Mouse (Mus musculus): ENCODE results near the gene Alk.
A peak's percentile ranks its signal among the peaks of the same experiment; 100 is the strongest.

The Alk gene

GRCm38 (mm10) chr17:71875492-71875891 is 728.9 kb downstream of the Alk start:
- DNase-seq (ENCODE audit: inconsistent ontology term) = no peak

DNA sequence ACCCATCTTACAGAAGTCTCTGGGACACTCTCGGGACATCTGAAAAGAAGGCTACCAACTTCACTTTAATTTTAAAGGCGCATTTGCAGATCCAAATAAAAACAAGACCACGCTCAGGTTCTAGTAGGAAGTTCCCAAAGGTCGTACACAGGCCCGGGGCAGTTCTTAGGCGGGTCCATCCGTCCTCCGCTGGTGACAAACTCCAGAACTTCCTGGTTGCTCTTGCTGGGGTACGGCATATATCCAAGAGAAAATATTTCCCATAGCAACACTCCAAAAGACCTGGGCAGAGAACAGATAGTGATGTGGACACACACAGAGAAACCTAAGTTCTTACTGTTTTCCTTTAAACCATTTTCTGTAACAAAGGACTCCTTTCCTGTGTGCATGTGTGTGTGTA is 729.6 kb downstream of the Alk start:
- no peak for DNase-seq (ENCODE audit: inconsistent ontology term)

- DNase-seq (ENCODE audit: inconsistent ontology term) = peak; percentile 43
These were observed 730.4 kb downstream of the Alk start for GRCm38 (mm10) chr17:71874077-71874476.

- no peak for DNase-seq (ENCODE audit: inconsistent ontology term)
These were observed 731.5 kb downstream of the Alk start for GRCm38 (mm10) chr17:71872976-71873375.

DNA sequence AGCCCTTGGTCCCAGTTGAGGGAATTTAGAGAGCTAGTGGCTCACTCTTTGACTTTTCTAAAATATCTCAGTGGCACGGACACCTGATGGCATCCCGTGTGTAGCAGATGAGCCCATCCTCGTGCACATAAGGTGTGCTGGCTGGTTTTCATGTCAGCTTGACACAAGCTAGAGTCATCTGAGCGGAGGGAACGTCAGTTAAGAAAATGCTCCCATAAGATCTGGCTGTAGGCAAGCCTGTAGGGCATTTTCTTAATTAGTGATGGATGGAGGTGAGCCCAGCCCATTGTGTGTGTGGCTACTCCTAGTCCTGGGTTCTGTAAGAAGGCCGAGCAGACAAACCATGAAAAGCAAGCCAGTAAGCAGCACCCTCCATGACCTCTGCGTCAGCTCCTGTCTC is 732.4 kb downstream of the Alk start:
- no peak for DNase-seq (ENCODE audit: inconsistent ontology term)

DNA sequence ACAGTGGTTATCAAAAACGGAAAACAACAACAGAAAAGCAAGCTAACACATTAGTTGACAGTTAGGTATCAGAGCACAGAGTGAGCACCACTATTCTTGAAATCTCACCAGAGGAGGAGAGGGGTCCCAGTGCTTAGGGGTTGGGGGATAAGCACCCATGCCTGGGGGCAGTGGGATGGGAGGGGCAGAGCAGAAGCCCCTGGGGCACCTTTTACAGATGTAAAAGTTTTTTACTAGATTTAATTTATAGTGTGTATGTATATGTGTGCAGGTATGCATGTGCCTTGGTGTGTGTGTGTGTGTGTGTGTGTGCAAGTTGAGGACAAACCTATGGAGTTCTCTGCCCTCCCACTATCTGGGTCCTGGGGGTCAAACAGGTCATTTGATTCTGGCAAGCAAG is 733.8 kb downstream of the Alk start:
- no peak for DNase-seq (ENCODE audit: inconsistent ontology term)

DNA sequence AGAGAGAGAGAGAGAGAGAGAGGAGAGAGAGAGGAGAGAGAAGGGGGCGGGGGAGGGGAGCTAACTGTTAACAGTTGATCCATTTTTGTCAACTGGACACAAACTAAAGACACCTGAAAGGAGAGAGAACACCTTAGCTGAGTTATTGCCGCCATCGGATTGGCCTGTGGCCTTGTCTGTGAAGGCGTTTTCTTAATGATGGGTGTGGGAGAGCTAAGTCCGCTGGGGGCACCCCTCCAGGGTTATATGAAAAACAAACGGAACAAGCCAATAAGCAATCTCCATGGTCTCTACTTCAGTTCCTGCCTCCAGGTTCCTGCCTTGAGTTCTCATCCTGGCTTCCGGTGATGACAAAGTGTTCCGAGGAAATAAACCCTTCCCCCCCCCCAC is 734.2 kb downstream of the Alk start:
- no peak for DNase-seq (ENCODE audit: inconsistent ontology term)

- DNase-seq (ENCODE audit: inconsistent ontology term) = peak; percentile 56
These were observed 734.8 kb downstream of the Alk start for GRCm38 (mm10) chr17:71869372-71870231.

DNA sequence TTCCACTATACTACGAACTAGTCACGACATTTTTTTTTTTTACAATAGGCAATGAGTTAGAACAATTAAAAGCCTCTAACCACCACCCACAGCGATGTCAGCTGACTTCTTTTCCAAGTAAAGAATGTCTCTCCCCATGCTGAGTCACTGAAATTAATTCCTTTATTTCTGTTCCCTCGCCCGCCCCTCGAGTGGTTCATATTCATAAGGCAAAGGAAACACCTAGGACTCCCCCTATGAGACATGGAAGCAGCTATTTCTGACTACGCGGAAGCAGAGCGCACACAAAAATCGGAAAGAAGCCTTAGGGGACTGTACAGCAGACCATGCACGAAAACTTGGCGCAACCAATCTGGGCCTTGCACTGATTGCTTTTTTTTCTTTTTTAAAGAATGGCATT is 735.6 kb downstream of the Alk start:
- DNase-seq (ENCODE audit: inconsistent ontology term) = peak; percentile 59

GRCm38 (mm10) chr17:71867892-71868291 is 736.5 kb downstream of the Alk start:
- DNase-seq (ENCODE audit: inconsistent ontology term) = no peak

- no peak for DNase-seq (ENCODE audit: inconsistent ontology term)
These were observed 739.0 kb downstream of the Alk start for GRCm38 (mm10) chr17:71865437-71865836.

DNA sequence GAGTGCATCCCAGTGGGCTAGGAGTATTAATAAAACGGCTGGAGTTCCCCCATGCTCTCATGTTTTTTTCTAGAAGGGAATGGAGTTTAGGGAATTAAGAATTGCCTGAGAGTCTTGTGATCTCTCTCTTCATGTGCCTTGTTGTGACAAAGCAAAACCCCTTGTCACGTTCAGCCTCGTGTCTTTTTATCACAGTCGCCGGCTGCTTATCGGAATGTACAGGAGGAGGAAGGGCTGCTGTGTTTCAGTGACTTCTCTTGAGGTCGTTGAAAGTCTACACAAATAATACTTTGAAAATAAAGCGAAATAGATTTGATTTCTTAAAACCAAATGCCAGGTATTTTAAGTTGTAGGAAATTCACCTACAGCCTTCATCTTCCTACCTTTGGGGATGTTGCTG is 740.4 kb downstream of the Alk start:
- DNase-seq (ENCODE audit: inconsistent ontology term) = no peak

DNA sequence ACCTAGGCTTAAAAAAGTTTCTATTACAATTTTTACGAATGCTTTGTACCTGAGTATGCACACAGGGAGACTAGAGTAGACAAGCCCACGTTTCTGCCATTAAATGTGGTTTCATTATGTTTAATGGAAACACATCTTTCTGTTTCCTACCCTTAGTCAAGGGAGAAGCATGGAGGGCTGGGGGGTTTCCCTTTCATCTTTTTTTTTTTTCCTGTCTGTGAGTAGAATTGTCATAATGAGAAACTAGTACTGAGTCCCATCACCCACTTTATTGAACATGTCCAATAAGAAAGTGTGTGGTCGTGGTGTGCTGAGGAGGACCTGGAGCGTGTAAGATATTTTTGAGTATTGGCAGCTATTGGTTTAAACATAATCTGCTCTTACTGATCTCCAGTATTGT is 741.5 kb downstream of the Alk start:
- DNase-seq (ENCODE audit: inconsistent ontology term) = no peak

GRCm38 (mm10) chr17:71862184-71862583 is 742.2 kb downstream of the Alk start:
- no peak for DNase-seq (ENCODE audit: inconsistent ontology term)

- DNase-seq (ENCODE audit: inconsistent ontology term) = no peak
These were observed 772.5 kb downstream of the Alk start for GRCm38 (mm10) chr17:71831960-71832359.

GRCm38 (mm10) chr17:71828647-71829414 is 775.6 kb downstream of the Alk start:
- no peak for DNase-seq (ENCODE audit: inconsistent ontology term)

- no peak for DNase-seq (ENCODE audit: inconsistent ontology term)
These were observed 776.8 kb downstream of the Alk start for GRCm38 (mm10) chr17:71827627-71828026.

DNA sequence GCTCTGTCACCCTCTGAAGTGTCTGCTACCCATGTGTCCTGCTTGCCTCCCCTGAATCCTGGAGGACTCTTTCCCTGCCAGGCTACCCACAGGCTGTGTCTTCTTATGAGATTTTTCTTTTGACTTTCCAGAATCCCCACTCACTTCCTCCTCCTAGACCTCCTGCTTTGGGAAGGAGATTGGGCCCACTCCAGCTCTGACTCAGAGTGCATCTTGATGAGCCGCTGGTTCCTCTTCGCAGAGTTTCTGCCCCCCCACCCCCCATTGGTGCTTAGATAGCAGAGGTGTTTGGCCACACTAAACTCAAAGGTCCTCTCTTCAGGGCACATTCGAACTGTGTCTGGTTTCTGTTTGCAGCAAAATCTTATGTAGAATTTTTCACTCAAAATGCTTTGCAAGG is 777.8 kb downstream of the Alk start:
- no peak for DNase-seq (ENCODE audit: inconsistent ontology term)

DNA sequence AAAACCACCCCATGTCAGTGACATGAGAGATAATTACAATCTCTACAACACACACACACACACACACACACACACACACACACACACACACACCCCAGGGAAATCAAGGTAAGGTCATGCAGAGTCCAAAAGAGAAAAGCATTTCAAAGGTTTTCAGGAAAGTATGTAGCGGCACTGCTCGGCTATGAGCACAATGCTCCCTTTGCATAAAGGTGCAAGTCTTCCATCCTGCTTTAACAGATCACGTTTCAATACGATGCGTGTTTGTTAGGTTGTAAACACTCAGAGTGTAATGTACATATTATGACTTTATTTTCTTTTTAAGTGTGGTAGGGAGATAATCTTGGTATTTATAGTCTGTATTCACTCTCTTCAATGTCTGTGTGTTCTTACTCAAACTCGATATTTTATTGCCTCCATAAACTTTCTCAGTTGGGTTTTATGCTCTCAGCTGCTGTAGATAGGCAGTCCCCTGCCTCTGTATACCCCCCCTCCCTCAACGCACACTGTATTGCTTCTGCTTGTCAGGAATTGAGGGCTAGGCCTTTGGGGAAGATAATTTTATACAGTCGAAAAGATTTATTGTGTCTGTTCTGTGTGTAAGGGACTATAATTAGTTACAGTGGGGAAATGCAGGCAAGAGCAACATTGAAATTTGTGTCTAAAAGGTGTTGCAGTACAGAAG is 780.7 kb downstream of the Alk start:
- no peak for DNase-seq (ENCODE audit: inconsistent ontology term)
